Mouse (Mus musculus) layer of hippocampus, postnatal 36 days (tissue): ENCODE measurements around the gene Epb41l2. TPM values are rescaled to one million over a fixed set of nuclear protein-coding genes. Genes with fewer than 3 reads are reported as not detected.

ENCODE experiments used
- DNase-seq, 2 experiments: peaks; one replicate each; pipeline ENCODE4 v3.0.0; 2022
- total RNA-seq, 2 experiments: library from RNA; stranded (reverse); gene quantifications; 2 replicates each; pipeline ENCODE4 v1.2.3; 2021

Epb41l2 gene
- total RNA-seq, 2 experiments from 2014 or later = 84.6 to 89.0 TPM

- no peak for DNase-seq
Observed at GRCm38 (mm10) chr10:25503250-25503649, 143.7 kb downstream of the Epb41l2 start.

- DNase-seq = no peak
Observed at GRCm38 (mm10) chr10:25513821-25514220, 154.2 kb downstream of the Epb41l2 start.

- DNase-seq = no peak
Observed at GRCm38 (mm10) chr10:25519954-25520353, 160.4 kb downstream of the Epb41l2 start.

GRCm38 (mm10) chr10:25520428-25520827, 160.8 kb downstream of the Epb41l2 start:
- DNase-seq = no peak

GRCm38 (mm10) chr10:25523727-25524126, 164.1 kb downstream of the Epb41l2 start:
- no peak for DNase-seq

DNA sequence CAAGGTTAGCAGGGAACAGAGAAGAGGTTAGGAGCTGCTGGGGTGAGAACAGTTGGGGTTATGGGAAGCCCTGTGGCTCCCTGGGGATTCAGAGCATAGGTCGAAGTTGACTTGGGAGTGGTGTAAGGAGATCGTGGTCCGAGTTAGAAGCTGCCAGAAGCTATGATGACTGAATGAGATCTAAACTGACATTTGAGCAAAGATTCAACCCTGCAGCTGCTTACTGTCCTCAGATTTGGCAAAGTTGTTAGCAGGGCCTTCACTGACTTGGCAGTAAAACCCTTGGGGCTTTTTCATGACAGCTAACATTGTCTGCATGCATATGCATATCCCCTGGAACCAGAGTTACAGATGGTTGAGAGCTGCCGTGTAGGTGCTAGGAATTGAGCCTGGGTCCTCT, 166.6 kb downstream of the Epb41l2 start:
- no peak for DNase-seq

- DNase-seq = no peak
Observed at GRCm38 (mm10) chr10:25526622-25527021, 167.0 kb downstream of the Epb41l2 start.

DNA sequence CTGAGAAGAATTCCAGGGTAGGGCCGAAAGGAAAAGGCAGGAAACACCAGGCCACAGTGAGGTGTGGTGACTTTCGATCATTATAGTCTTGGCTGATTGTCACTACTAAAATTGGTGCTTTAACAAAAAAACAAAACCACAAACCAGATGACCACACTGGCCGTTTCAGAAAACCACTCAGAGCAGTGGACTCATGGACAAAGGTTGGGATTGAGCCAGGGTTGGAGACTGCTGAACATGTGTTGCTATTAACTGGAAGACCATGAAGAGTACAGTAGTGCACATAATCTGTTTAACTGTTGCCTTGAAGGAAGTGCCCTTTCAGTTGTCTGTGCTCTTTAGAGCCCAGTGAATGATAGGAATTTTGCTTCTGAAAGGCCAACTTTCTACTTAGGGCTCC, 167.5 kb downstream of the Epb41l2 start:
- DNase-seq = no peak

DNA sequence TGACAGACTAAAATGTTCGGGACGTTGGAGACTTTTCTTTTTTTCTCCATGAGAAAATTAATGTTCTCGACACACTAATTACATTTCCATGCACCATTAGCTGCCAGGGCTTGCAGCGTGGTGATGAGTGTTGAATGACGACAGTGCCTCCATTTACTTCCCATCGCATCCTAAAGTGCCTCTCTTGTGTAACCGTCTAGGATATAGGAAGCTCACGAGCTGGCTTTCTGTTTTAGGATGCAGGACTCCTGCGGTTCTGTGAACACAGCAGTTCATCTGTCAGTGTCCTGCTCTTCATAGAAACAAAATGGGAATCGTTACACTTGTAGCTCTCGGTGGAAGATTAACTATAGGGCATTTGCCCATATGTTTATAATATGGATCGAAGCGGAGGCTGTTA, 171.7 kb downstream of the Epb41l2 start:
- DNase-seq = no peak

DNA sequence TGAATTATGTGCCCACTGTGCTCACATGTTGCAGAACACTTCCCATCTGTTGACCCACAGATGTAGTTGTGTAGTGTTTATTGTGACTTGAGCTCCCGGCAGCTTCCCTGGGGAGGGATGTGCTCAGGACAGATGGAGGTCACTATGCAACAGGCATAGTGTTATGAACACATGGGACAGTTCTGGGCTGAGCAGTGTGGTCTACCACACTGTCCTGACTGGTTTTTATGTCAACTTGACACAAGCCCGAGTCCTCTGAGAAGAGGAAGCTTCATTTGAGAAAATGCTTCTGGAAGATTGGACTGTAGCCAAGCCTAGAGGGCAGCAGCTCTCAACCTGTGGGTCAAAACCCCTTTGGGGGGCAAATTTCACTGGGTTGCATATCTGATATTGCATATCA, 173.5 kb downstream of the Epb41l2 start:
- DNase-seq = no peak

DNA sequence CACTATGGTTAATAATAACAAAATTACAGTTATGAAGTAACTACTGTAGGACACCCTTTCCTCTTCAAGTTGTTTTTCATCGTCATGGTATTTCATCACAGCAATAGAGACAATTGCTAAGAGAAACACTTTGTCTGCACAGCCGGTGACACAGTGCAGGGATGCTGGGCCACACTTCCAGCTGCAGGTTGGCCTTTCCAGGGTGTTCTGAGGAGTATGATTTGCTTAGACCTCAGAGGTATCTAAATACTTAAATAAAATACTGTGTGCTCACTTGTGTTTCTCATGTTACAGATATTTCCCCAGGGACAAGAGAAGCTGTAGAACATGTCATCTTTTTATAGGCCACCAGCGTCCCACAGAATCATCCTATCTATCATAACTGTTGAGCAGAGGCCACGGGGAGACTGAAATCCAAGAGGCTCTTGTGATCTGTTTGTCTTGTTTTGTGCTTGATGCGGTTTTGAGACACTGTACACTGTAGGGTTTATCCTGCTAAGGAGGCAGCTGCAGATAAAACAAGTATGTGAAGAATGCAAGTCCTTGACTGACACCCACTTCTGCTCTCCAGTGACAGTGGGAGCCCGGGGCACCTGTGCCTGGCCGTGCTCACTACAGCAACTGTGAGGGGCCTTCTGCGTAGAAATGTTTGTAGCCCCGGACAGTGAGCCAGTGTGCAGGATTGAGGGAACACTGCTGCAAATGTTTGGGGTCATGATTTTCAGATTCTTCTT, 174.1 kb downstream of the Epb41l2 start:
- DNase-seq = no peak

- DNase-seq = no peak
Observed at GRCm38 (mm10) chr10:25534467-25534866, 174.9 kb downstream of the Epb41l2 start.

- DNase-seq = no peak
Observed at GRCm38 (mm10) chr10:25535891-25536331, 176.3 kb downstream of the Epb41l2 start, which contains the start of gene Smlr1. Gene Smlr1, minus strand, starts transcription at chr10:25536267.

GRCm38 (mm10) chr10:25536621-25537020, 177.0 kb downstream of the Epb41l2 start:
- DNase-seq = no peak

DNA sequence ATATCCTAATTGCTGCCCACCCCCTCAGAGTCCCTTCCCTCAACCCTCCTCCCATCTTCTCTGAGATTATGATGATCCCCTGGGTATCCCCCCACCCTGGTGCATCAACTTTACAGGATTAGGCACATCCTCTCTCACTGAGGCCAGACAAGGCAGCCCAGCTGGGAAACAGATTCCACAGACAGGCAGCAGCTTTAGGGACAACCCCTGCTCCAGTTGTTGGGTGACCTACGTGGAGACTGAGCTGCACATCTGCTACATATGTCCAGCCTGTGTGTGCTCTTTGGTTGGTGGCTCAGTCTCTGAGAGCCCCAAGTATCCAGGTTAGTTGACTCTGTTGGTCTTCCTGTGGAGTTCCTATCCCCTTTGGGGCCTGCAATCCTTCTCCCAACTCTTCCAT, 179.1 kb downstream of the Epb41l2 start:
- DNase-seq = no peak

DNA sequence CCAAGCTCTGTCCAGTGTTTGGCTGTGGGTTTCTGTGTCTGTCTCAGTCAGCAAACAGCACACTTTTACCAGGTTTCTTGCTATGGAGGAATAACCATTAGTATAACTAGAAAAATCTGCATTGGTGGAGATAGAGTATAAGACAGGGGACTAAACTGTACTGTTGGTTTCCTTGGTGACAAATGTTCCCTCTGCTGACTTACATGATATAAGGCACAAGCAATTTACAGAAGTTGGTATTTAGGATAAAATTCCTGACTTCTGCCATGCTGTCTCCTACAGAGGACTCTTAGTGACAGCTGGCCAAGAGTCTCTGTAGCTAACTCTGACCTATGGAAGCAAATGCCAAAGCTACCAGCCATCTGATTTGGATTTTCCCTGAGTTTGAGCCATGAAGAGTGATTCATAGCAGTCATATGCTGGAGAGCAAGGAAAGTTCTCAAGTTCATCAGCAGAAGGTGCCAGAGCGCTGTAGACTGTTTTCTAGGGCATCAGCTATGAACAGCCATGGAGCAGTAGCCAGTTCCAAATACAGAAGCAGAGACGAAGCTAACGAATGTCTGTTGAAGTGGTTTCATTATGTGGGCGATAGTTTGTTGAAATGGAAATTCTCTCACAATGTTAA, 179.7 kb downstream of the Epb41l2 start:
- DNase-seq = peak; percentile 20 to 43

GRCm38 (mm10) chr10:25539771-25540168, 180.2 kb downstream of the Epb41l2 start:
- DNase-seq = no peak

DNA sequence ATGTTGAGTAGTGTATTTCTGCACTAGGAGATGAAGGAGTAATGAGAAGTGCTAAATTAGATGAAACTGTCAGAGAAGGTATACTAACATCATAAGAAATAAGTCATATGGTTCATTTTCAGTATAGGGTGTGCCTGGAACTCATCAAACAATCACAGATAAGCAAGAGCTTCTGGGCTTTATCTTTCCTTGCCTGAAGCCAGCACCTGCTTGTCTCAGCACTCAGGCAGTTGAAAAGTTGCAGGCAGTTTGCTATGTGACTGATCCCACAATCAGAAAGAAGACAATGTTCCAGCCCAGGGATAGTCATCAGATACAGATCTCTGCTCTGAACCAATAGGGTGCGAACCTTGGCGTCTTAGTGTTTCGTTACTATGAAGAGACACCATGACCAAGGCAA, 181.5 kb downstream of the Epb41l2 start:
- DNase-seq = no peak

DNA sequence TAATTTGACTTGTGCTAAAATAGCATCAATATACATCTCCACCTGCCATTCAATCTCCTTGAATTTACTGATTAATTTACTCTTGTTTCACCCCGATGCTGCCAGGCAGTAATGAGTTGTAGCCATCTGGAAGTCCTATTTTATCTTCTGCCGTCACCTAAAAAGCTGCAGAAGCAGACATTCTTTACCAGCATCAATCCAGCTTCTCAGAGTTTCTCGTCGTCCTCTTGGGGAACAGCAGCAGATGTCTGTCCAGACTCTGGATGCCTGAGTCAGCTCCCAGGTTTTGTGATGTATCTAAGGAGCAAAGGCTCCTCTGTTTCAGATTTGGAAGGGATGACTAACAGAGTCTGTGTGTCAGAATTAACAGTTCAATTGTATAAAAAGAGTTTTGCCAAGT, 193.3 kb downstream of the Epb41l2 start:
- peak; percentile 5 to 8 for DNase-seq

DNA sequence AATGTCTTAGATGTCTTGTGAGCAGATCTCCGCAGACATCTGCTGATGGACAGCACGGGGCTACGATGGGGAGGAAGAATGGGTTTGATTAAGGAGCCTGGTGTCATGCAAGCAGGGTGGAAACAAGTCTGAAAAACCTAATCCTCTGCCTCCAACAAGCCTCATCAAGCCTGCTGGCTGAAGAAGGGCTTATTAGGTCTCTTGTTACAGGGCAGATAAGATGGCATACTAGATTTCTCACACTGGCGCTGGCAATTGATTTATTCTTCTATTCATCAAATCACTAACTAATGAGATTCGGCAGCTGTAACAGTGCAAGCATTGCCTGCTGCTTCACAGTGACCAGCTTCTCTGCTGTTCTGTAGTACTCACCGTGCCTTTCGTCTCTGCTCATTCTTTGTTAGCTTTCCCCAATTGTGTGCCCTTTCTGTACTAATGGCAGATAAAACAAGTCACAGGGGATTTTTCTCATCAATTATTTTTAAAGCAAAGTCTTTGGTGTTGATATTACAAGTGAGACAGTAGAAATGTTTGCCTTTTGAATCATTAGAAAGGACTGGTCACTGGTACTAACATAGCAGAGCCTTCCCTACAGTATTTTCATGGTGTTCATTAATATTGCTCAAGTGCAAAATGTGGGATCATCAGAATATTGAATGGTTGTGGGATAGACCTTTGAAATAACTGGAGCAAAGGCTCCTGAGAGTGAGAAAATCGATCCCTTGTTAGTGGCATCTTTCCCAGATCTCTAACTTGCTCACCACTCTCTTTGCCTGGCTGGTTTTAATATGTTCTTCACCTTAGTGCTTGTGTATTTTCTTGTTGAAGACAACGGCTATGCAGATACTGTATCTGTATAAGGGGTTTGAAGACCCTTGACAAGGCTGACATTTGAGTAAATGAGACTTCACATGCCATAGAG, 212.0 kb downstream of the Epb41l2 start:
- no peak for DNase-seq
